Mouse (Mus musculus): ENCODE results near the gene Tgfa. TPM values are rescaled to one million over a fixed set of nuclear protein-coding genes. Genes with fewer than 3 reads are reported as not detected.

Gene Tgfa
- polyA plus RNA-seq, 1 experiment from 2014 or later, result 1.1 TPM

DNA sequence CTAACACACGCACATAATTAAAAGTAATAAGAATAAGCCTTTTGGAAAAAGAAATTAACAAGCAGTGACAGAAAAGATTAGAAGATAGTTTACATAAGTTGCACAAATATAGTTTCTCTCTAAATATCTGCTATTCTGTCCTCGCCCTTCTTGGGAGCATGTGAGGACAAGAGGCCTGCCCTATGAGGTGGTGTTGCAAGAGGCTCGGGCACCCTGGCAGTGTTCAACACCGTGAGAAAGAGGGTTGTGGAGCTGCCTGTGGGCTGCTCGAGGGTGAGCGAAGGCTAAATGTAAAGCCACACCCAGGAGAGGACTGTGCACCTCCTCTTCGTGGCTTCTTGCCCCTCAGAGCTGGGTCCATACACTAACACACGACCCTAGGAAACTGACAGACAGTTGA, 100.4 kb downstream of the Tgfa start:
- 88% methylated on average over 8 of the region's 8 CpGs for WGBS
- H3K4me1 ChIP-seq, result no peaks in the 10 kb centered on the region

DNA sequence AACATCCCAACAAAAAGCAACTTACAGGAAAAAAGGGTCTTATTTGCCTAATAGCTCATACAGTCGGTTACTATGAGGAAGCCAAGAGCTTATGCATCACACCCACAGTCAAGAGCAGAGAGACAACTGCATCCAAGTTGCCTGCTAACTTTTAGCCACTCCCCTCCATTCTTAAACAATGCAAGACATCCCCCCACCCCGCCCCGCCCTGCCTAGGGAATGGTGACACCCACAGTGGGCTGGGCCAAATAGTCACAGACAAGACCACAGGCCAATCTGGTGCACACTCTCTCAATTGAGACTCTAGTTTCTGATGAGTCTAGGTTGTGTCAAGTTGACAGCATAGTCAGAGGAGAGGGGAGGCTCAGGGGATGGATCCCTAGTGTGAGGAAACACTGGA, 101.1 kb downstream of the Tgfa start:
- 97% methylated on average over 3 of the region's 3 CpGs for WGBS
- H3K27me3 ChIP-seq (ENCODE audit: low read depth, poor library complexity, severe bottlenecking), result no peaks in the 10 kb centered on the region
- no peak overlapping the region for H3K27ac ChIP-seq
- no peaks in the 10 kb centered on the region for H3K36me3 ChIP-seq
- DNase-seq (ENCODE audit: low spot score), result no peak
- no peak overlapping the region for H3K4me3 ChIP-seq
- H3K4me1 ChIP-seq, result no peaks in the 10 kb centered on the region
- no peaks in the 10 kb centered on the region for H3K9me3 ChIP-seq (replicated peaks)

More for the DNA sequence above, 100.4 kb downstream of the Tgfa start:
- H3K27ac ChIP-seq, result no peak overlapping the region
- no peaks in the 10 kb centered on the region for H3K9me3 ChIP-seq (replicated peaks)
- H3K36me3 ChIP-seq, result no peaks in the 10 kb centered on the region
- H3K4me3 ChIP-seq, result no peak overlapping the region
- no peaks in the 10 kb centered on the region for H3K27me3 ChIP-seq (ENCODE audit: low read depth, poor library complexity, severe bottlenecking)
- DNase-seq (ENCODE audit: low spot score), result no peak

DNA sequence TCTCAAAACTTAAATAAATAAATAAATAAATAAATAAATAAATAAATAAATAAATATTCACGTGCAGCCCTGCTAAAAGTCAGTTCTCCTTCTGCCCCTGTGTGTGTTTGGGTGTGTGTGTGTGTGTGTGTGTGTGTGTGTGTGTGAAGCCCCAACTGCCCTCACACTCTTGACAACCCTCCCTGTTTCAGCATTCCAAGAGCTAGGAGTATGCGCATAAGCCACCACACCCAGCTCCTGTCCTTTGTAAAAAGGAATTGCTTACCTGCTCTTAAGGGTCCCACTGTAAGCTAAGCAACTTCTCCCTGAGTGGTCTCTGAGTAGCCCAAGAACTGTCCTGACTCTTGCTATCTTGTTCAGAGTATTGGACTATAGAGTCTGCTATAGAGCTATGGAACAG, 101.9 kb downstream of the Tgfa start:
- Histone ChIP-seq H3K4me3 (no peak overlapping the region), H3K4me1 (no peaks in the 10 kb centered on the region), H3K27me3 (ENCODE audit: low read depth, poor library complexity, severe bottlenecking) (no peaks in the 10 kb centered on the region), H3K27ac (no peak overlapping the region), H3K36me3 (no peaks in the 10 kb centered on the region), H3K9me3 (replicated peaks) (no peaks in the 10 kb centered on the region)
- no peak for DNase-seq (ENCODE audit: low spot score)
- WGBS, result 89% methylated on average over 2 of the region's 2 CpGs

DNA sequence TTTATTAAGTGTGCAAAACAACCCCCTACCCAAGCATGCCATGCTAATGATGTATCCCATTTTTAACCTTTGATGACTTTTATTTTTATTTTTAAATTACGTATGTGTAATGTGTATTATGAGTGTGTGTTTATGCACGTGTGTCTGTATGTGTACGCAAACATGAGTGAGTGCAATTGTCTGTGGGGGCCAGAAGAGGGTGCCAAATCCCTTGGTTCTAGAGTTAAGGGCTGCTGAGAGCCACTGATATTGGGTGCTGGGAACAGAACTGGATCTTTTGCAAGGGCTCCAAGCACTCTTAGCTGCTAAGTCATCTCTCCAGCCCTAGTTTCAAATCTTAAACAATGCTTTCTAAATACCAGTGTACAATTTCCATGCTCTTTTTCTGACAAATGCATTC, 103.9 kb downstream of the Tgfa start:
- Histone ChIP-seq H3K4me3 (no peak overlapping the region), H3K27ac (no peak overlapping the region), H3K27me3 (ENCODE audit: low read depth, poor library complexity, severe bottlenecking) (no peaks in the 10 kb centered on the region), H3K9me3 (replicated peaks) (no peaks in the 10 kb centered on the region), H3K36me3 (no peaks in the 10 kb centered on the region), H3K4me1 (no peaks in the 10 kb centered on the region)
- WGBS, result 92% methylated on average over 3 of the region's 3 CpGs
- DNase-seq (ENCODE audit: low spot score), result no peak

DNA sequence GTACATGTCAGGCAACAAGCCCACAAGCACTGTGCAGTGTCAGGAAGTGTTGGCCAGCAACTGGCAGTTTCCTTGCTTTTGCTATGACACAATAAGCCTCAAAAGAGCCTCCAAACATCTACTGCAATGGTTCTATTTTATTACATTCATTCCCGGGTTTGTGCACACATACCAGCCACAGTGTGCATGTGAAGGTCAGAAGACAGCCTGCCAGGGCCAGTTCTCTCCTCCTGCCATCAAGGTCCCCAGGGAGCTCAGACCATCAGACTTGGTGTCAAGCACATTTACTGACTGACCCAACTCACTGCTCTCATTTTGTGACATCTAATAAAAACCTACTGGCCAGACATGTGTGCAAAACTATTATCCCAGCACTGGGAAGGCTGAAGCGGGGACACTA, 104.4 kb downstream of the Tgfa start:
- Histone ChIP-seq H3K9me3 (replicated peaks) (no peaks in the 10 kb centered on the region), H3K27ac (no peak overlapping the region), H3K4me1 (no peaks in the 10 kb centered on the region), H3K36me3 (no peaks in the 10 kb centered on the region), H3K4me3 (no peak overlapping the region), H3K27me3 (ENCODE audit: low read depth, poor library complexity, severe bottlenecking) (no peaks in the 10 kb centered on the region)
- 90% methylated on average over 2 of the region's 2 CpGs for WGBS
- DNase-seq (ENCODE audit: low spot score), result no peak

DNA sequence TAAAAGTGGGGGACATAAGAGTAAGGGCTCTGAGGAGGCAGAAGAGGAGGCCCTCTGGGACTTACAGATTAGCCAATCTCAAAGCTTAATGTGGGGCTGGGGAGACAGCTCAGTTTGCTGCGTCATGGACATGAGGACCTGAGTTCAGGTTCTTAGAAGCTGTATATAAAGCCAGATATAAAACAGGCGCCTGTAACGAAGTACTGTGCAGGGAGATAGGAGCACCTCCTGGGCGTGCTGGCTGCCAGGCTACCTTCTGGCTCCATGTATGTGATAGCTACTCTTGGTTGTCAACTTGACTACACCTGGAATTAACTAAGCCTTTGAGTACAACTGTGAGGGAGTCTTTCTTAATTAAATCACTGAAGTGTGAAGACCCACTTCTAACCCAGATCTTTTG, 110.7 kb downstream of the Tgfa start:
- no peak overlapping the region for H3K27ac ChIP-seq
- WGBS, result 90% methylated on average over 4 of the region's 4 CpGs
- no peak overlapping the region for H3K4me3 ChIP-seq
- no peak for DNase-seq (ENCODE audit: low spot score)
- H3K9me3 ChIP-seq (replicated peaks), result no peaks in the 10 kb centered on the region
- no peaks in the 10 kb centered on the region for H3K36me3 ChIP-seq
- no peaks in the 10 kb centered on the region for H3K27me3 ChIP-seq (ENCODE audit: low read depth, poor library complexity, severe bottlenecking)
- H3K4me1 ChIP-seq, result no peaks in the 10 kb centered on the region

DNA sequence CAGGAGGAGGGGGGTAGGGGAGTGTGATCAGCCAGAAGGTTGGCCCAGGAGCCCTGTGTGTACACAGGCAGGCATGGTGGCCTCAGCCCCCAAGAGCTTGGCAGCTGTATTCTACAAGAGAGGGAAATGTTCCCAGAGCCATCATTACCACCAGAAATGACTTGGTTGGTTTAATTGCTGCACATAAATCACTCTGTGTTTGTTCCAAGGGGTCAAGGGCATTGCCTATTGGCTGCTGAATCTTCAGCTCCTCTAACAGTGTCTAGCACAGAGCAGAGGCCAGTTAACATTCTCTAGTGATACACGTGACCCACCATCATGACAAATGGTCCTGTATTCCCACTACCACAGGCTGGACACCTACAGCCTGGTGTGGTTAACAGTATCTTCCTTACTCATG, 119.0 kb downstream of the Tgfa start:
- Histone ChIP-seq H3K4me3 (no peak overlapping the region), H3K27ac (peak overlapping the region; percentile 1; the same call in 1 of the 2 replicates), H3K9me3 (replicated peaks) (no peaks in the 10 kb centered on the region), H3K4me1 (peaks cover 15% of the 10 kb centered on the region), H3K36me3 (no peaks in the 10 kb centered on the region), H3K27me3 (ENCODE audit: low read depth, poor library complexity, severe bottlenecking) (no peaks in the 10 kb centered on the region)
- 81% methylated on average over 1 of the region's 1 CpGs for WGBS
- DNase-seq (ENCODE audit: low spot score), result no peak

DNA sequence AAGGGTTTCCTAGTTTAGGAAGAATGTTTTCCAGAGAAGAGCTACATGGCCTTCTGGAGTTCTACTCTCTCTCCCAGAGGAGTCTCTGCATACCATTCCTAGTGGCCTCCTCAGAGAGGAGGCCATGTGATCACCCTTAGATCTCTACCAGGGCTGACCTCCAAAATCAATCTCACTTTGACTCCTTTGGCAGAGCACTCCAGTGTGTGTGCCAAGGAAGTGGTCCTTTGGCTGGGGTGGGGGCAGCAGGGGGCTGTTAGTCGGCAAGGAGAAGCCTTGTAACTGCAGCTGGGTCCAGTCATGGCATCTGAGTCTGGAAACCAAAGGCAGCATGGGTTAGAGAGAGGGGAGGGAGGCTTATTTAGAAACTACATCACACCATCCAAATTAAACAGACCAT, 122.0 kb downstream of the Tgfa start:
- DNase-seq (ENCODE audit: low spot score), result no peak
- WGBS, result 67% methylated on average over 1 of the region's 1 CpGs
- Histone ChIP-seq H3K27ac (no peak overlapping the region), H3K36me3 (no peaks in the 10 kb centered on the region), H3K9me3 (replicated peaks) (no peaks in the 10 kb centered on the region), H3K27me3 (ENCODE audit: low read depth, poor library complexity, severe bottlenecking) (no peaks in the 10 kb centered on the region), H3K4me3 (no peak overlapping the region), H3K4me1 (peaks cover 15% of the 10 kb centered on the region)

DNA sequence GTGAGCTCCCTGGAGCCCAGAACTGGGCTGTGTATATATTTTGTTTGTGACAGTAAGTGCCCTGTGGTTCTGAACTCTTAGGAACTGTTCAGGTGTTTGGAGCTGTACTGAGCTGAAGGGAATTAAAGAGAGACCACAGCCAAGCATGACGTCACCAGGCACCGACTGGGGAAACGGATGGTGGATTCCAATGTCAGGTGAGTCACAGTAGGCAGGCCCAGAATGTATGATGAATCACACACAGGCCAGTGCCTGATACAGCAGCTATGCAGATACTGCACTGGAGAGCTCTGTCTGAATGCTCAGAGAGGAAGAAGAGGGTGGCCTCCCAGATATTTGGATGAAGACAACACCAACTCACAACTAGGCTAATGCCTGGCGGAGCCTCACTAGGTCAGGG, 123.8 kb downstream of the Tgfa start:
- 86% methylated on average over 4 of the region's 4 CpGs for WGBS
- Histone ChIP-seq H3K36me3 (no peaks in the 10 kb centered on the region), H3K4me3 (no peak overlapping the region), H3K4me1 (peaks cover 3% of the 10 kb centered on the region), H3K9me3 (replicated peaks) (no peaks in the 10 kb centered on the region), H3K27ac (no peak overlapping the region), H3K27me3 (ENCODE audit: low read depth, poor library complexity, severe bottlenecking) (no peaks in the 10 kb centered on the region)
- no peak for DNase-seq (ENCODE audit: low spot score)

DNA sequence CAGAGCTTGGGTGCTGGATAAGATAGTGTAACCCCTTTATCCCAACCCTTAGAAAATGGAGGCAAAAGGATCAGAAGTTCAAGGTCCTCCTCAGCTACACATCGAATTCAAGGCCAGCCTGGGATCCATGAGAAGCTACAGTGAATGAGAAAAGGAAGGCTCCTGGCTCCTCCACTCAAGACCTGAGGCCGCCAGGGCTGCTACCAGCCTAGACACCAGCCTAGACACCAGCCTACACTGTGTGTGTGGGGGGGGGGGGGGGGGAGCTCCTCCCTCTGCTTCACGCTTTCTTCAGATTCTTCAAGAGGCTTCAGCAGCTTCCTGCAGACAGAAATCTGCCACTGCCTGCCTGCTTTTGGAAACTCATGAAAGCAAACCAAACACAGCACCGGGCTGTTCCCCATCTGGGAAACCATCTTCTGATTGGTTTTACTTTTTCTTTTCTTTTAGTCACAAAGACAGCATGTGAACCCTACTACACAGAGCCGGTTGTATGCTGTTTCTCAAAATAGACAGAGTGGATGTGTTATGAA, 127.1 kb downstream of the Tgfa start:
- WGBS, result 86% methylated on average over 5 of the region's 5 CpGs
- no peaks in the 10 kb centered on the region for H3K27me3 ChIP-seq (ENCODE audit: low read depth, poor library complexity, severe bottlenecking)
- DNase-seq (ENCODE audit: low spot score), result no peak
- H3K36me3 ChIP-seq, result no peaks in the 10 kb centered on the region
- H3K4me3 ChIP-seq, result no peak overlapping the region
- no peak overlapping the region for H3K27ac ChIP-seq
- no peaks in the 10 kb centered on the region for H3K9me3 ChIP-seq (replicated peaks)
- no peaks in the 10 kb centered on the region for H3K4me1 ChIP-seq

DNA sequence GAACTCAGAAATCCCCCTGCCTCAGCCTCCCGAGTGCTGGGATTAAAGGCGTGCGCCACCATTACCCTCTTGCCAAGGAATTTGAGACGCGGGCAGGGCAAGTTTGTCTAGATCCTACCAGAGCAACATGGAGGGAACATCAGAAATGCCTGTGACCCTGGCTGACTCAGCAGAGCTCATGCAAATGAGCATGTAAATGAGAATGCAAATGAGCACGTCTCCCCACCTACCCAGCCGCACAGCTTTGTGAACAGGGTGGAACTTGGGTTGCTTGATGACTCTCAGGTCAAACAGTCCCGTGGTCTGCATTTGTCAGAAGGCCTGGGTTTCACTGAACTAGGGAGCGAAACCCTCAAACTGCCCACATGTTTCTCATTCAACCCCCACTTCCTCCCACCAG, 128.0 kb downstream of the Tgfa start:
- DNase-seq (ENCODE audit: low spot score), result no peak
- 89% methylated on average over 9 of the region's 9 CpGs for WGBS
- no peaks in the 10 kb centered on the region for H3K27me3 ChIP-seq (ENCODE audit: low read depth, poor library complexity, severe bottlenecking)

DNA sequence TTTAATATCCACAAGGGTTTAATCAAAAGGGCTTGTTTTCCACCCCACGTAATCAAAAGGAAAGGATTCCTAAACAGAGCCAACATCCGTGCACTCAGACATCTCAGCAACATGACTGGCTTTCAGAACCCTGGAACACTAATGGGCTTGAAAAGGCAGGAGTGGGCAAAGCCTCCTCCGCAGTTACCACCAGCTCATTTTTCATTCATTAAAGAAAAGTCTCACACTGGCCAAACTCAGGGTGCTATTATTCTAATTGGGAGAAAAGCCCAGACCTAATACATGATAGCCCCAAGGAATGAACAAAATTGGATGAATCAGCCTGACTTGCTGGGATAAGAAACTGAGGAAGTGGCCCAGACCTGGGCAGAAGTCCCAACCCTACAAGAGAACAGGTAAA, 129.4 kb downstream of the Tgfa start:
- no peak overlapping the region for H3K27ac ChIP-seq
- H3K9me3 ChIP-seq (replicated peaks), result no peaks in the 10 kb centered on the region
- WGBS, result 90% methylated on average over 3 of the region's 3 CpGs
- H3K27me3 ChIP-seq (ENCODE audit: low read depth, poor library complexity, severe bottlenecking), result no peaks in the 10 kb centered on the region
- no peak overlapping the region for H3K4me3 ChIP-seq
- no peaks in the 10 kb centered on the region for H3K36me3 ChIP-seq
- H3K4me1 ChIP-seq, result peaks cover 3% of the 10 kb centered on the region
- no peak for DNase-seq (ENCODE audit: low spot score)

More for the DNA sequence above, 128.0 kb downstream of the Tgfa start:
- Histone ChIP-seq H3K4me3 (no peak overlapping the region), H3K27ac (no peak overlapping the region), H3K36me3 (no peaks in the 10 kb centered on the region), H3K4me1 (no peaks in the 10 kb centered on the region), H3K9me3 (replicated peaks) (no peaks in the 10 kb centered on the region)
